Mouse (Mus musculus): ENCODE measurements at regions not wholly inside any gene's neighbourhood (a gene's known extent, or its start where the extent isn't known, plus 50 kb on each side); places are given as distances from the start of the nearest gene placed in this dataset.

GRCm38 (mm10) chr10:118782646-118783045, 87.4 kb downstream of the Dyrk2 start:
- TF ChIP-seq CTCF (IDR thresholded peaks at IDR 0.05; ENCODE audit: borderline replicate concordance, insufficient read depth, low read length) = no peak
- no peak for TF ChIP-seq POLR2A (IDR thresholded peaks at IDR 0.05; ENCODE audit: low read depth, low read length)
